Mouse (Mus musculus) ES-Bruce4 (cell line): ENCODE measurements around the gene Lrsam1.

ENCODE experiments used
- CTCF ChIP-seq: IDR thresholded peaks from one replicate; pipeline ENCODE4 v1.8.1; 2011; ENCODE audit warnings: low read depth, low read length
- EP300 ChIP-seq: IDR thresholded peaks from 2 replicates; pipeline ENCODE4 v1.6.1; 2011; ENCODE audit warnings: low read depth, low read length; ENCODE audit not compliant: insufficient read depth
- POLR2A ChIP-seq: IDR thresholded peaks from one replicate; pipeline ENCODE4 v1.8.1; 2011; ENCODE audit warnings: low read length; ENCODE audit not compliant: insufficient read depth

DNA sequence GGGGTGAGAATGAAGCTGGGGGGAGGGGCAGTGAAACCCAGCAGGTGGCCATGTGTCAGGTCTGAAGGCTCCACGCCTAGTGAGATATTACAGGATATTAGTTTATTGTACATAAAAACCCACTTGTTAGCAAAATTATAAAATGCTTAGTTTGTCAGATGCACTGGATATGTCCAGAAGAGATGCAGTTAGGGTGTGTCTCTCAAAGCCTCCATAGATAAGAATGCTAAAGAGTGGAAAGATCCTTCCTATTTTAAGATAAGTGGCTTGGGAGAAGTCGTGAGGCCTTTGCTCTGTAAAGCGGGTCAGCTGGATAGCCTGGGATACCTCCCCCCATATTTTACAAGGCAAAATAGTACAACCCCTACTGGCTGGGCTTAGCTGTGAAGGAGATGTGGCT lies 17.3 kb upstream of the Lrsam1 start:
- TF ChIP-seq CTCF: no peak
- TF ChIP-seq POLR2A: no peak
- no peak for TF ChIP-seq EP300
